Mouse (Mus musculus) MEL (cell line): ENCODE measurements around the gene Lrrc19.

ENCODE experiments used
- CTCF ChIP-seq, 3 experiments: IDR thresholded peaks in 2 of 3; conservative IDR thresholded peaks in 1 of 3; 2 replicates each; pipeline ENCODE4 v1.5.1; 2011 to 2012; ENCODE audit warnings: low read length in 3 of 3, low read depth in 2 of 3, mild to moderate bottlenecking in 2 of 3, improper control_type of control experiment in 1 of 3, inconsistent platforms in 1 of 3, mixed read lengths in 1 of 3, moderate library complexity in 1 of 3; ENCODE audit not compliant: control insufficient read depth in 1 of 3, insufficient read depth in 1 of 3, poor library complexity in 1 of 3, severe bottlenecking in 1 of 3
- EP300 ChIP-seq, 2 experiments: IDR thresholded peaks; 2 replicates each; pipeline ENCODE4 v1.6.1; 2011; ENCODE audit warnings: improper control_type of control experiment in 2 of 2, low read length in 2 of 2, low read depth in 1 of 2, mild to moderate bottlenecking in 1 of 2
- KAT2A ChIP-seq: conservative IDR thresholded peaks from 2 replicates; pipeline ENCODE4 v1.6.1; 2012; ENCODE audit warnings: low read depth, low read length, improper control_type of control experiment, inconsistent platforms
- MAFK ChIP-seq: IDR thresholded peaks from 2 replicates; pipeline ENCODE4 v1.6.1; 2011; ENCODE audit warnings: low read depth, mild to moderate bottlenecking, low read length, improper control_type of control experiment, borderline replicate concordance
- MAZ ChIP-seq: IDR thresholded peaks from 2 replicates; pipeline ENCODE4 v1.6.1; 2012; ENCODE audit warnings: low read depth, mild to moderate bottlenecking, inconsistent platforms, low read length, improper control_type of control experiment
- POLR2A ChIP-seq, 2 experiments: IDR thresholded peaks; 2 replicates each; pipeline ENCODE4 v1.6.1; 2011 to 2012; ENCODE audit warnings: low read length in 2 of 2, mild to moderate bottlenecking in 2 of 2, control low read depth in 1 of 2, improper control_type of control experiment in 1 of 2, low read depth in 1 of 2, moderate library complexity in 1 of 2; ENCODE audit not compliant: control insufficient read depth in 1 of 2, insufficient read depth in 1 of 2, poor library complexity in 1 of 2
- RAD21 ChIP-seq: IDR thresholded peaks from 2 replicates; pipeline ENCODE4 v1.6.1; 2011; ENCODE audit warnings: mild to moderate bottlenecking, low read depth, low read length, improper control_type of control experiment
- TCF12 ChIP-seq: IDR thresholded peaks from 2 replicates; pipeline ENCODE4 v1.6.1; 2014; ENCODE audit warnings: low read depth, mild to moderate bottlenecking, inconsistent platforms, low read length, improper control_type of control experiment, moderate library complexity
- USF1 ChIP-seq: IDR thresholded peaks from 2 replicates; pipeline ENCODE4 v1.6.1; 2014; ENCODE audit warnings: low read depth, mild to moderate bottlenecking, inconsistent platforms, low read length, improper control_type of control experiment, moderate library complexity
- USF2 ChIP-seq, 2 experiments: IDR thresholded peaks; 2 replicates each; pipeline ENCODE4 v1.6.1; 2011 to 2012; ENCODE audit warnings: improper control_type of control experiment in 2 of 2, low read length in 2 of 2, borderline replicate concordance in 1 of 2, inconsistent platforms in 1 of 2, low read depth in 1 of 2, mild to moderate bottlenecking in 1 of 2; ENCODE audit not compliant: insufficient read depth in 1 of 2
- ZC3H11A ChIP-seq: IDR thresholded peaks from 2 replicates; pipeline ENCODE4 v1.6.1; 2012; ENCODE audit warnings: low read depth, mild to moderate bottlenecking, inconsistent platforms, low read length, improper control_type of control experiment

- TF ChIP-seq CTCF (IDR thresholded peaks at IDR 0.05 in 2 of 3, conservative IDR thresholded peaks at IDR 0.05 in 1 of 3; ENCODE audit: control insufficient read depth in 1 of 3, insufficient read depth in 1 of 3, low read depth in 2 of 3, low read length in 3 of 3, poor library complexity in 1 of 3, severe bottlenecking in 1 of 3) = no peak
- TF ChIP-seq POLR2A (IDR thresholded peaks at IDR 0.05; ENCODE audit: control insufficient read depth in 1 of 2, insufficient read depth in 1 of 2, low read depth in 1 of 2, low read length in 2 of 2, poor library complexity in 1 of 2) = no peak
- TF ChIP-seq TCF12 = no peak
- no peak for TF ChIP-seq USF2 (IDR thresholded peaks at IDR 0.05; ENCODE audit: borderline replicate concordance in 1 of 2, insufficient read depth in 1 of 2, low read depth in 1 of 2, low read length in 2 of 2)
- no peak for TF ChIP-seq KAT2A
- no peak for TF ChIP-seq MAZ
- TF ChIP-seq USF1 = no peak
- no peak for TF ChIP-seq MAFK
- no peak for TF ChIP-seq RAD21
- no peak for TF ChIP-seq EP300 (IDR thresholded peaks at IDR 0.05; ENCODE audit: low read depth in 1 of 2, low read length in 2 of 2)
- TF ChIP-seq ZC3H11A = no peak
Observed at GRCm38 (mm10) chr4:94605591-94605990, 44.4 kb downstream of the Lrrc19 start.
